Mouse (Mus musculus) lung, embryonic 15.5 days (tissue): ENCODE results near the gene Slc44a4. TPM values are rescaled to one million over a fixed set of nuclear protein-coding genes. Genes with fewer than 3 reads are reported as not detected.
"Not testable (repeated sequence)": the region's sequence is repeated elsewhere in the genome, so short reads cannot be mapped to it uniquely, and the experiment has no call there.

Experiments used
- ATAC-seq: fragments of 200-750 bp; cut with Nextera tagmentation; 2 replicates; pipeline ENCODE4 v1.8.0; 2017; ENCODE audit warnings: moderate number of reproducible peaks, borderline replicate concordance; ENCODE audit not compliant: low FRiP score, low TSS enrichment; ENCODE audit errors: extremely low read depth
- H3K27ac ChIP-seq: fragments of 300-500 bp; sonication (generic); 2 replicates; pipeline ENCODE4 v1.5.1; 2015; ENCODE audit warnings: moderate library complexity, mild to moderate bottlenecking, inconsistent platforms
- H3K27me3 ChIP-seq: fragments of 300-500 bp; sonication (generic); 2 replicates; pipeline ENCODE4 v1.6.1; 2015; ENCODE audit warnings: inconsistent platforms
- H3K36me3 ChIP-seq: fragments of 300-500 bp; sonication (generic); 2 replicates; pipeline ENCODE4 v1.6.1; 2015; ENCODE audit warnings: inconsistent platforms
- H3K4me1 ChIP-seq: fragments of 300-500 bp; sonication (generic); 2 replicates; pipeline ENCODE4 v1.6.1; 2015; ENCODE audit warnings: inconsistent platforms
- H3K4me2 ChIP-seq: fragments of 300-500 bp; sonication (generic); 2 replicates; pipeline ENCODE4 v1.6.1; 2015; ENCODE audit warnings: inconsistent platforms, mild to moderate bottlenecking, moderate library complexity
- H3K4me3 ChIP-seq: fragments of 300-500 bp; sonication (generic); 2 replicates; pipeline ENCODE4 v1.5.1; 2015; ENCODE audit warnings: mild to moderate bottlenecking, inconsistent platforms
- H3K9ac ChIP-seq: fragments of 300-500 bp; sonication (generic); 2 replicates; pipeline ENCODE4 v1.6.1; 2015; ENCODE audit warnings: inconsistent platforms
- H3K9me3 ChIP-seq: fragments of 300-500 bp; sonication (generic); 2 replicates; pipeline ENCODE4 v1.6.1; 2016; ENCODE audit warnings: inconsistent platforms
- WGBS: fragments of 180-500 bp; shearing (Covaris S2); methylation state at CpG from one replicate; pipeline ENCODE4 v1.1.7; 2015; 5-methylcytosine and 5-hydroxymethylcytosine counted together
- polyA plus RNA-seq: library from polyadenylated mRNA; unstranded; fragments of >200 nt; fragmentation: Nextera tagmentation; extraction: Ambion mirVana; gene quantifications from 2 replicates; pipeline ENCODE4 v1.2.1, GENCODE M21; 2015

Gene Slc44a4
- polyA plus RNA-seq, 1 experiment from 2014 or later, result 1.5 TPM

GRCm38 (mm10) chr17:34957291-34957690, 43.0 kb downstream of the Slc44a4 start:
- peak overlapping the region; percentile 13; the same call in 1 of the 2 replicates for H3K4me2 ChIP-seq
- 10% methylated on average over 33 of the region's 40 CpGs for WGBS

GRCm38 (mm10) chr17:34957966-34958365, 43.7 kb downstream of the Slc44a4 start:
- peaks cover 11% of the 10 kb centered on the region for H3K4me1 ChIP-seq
- H3K36me3 ChIP-seq, H3K27me3 ChIP-seq, H3K9me3 ChIP-seq, ATAC-seq, H3K9ac ChIP-seq, H3K27ac ChIP-seq, H3K4me3 ChIP-seq, H3K4me2 ChIP-seq: not testable (repeated sequence)
- 22% methylated on average over 29 of the region's 40 CpGs for WGBS

More at GRCm38 (mm10) chr17:34957291-34957690, 43.0 kb downstream of the Slc44a4 start:
- not testable (repeated sequence) for H3K9ac ChIP-seq, ATAC-seq, H3K27ac ChIP-seq, H3K4me3 ChIP-seq, H3K27me3 ChIP-seq, H3K9me3 ChIP-seq, H3K36me3 ChIP-seq
- H3K4me1 ChIP-seq, result peaks cover 11% of the 10 kb centered on the region

- H3K4me1 ChIP-seq, result peaks cover 11% of the 10 kb centered on the region
- peak overlapping the region; percentile 58 for H3K4me3 ChIP-seq
- ATAC-seq, result peak; percentile 8; the same call in 1 of the 2 replicates
- peak overlapping the region; percentile 74 for H3K4me2 ChIP-seq
- not testable (repeated sequence) for H3K27me3 ChIP-seq, H3K27ac ChIP-seq, H3K9ac ChIP-seq, H3K9me3 ChIP-seq, H3K36me3 ChIP-seq
- WGBS, result under 1% methylated on average over 25 of the region's 47 CpGs
Observed at GRCm38 (mm10) chr17:34958734-34959129, 44.5 kb downstream of the Slc44a4 start.

GRCm38 (mm10) chr17:34959130-34959778, 45.0 kb downstream of the Slc44a4 start, which contains the start of gene Hspa1b:
Gene Hspa1b (minus strand): TSS chr17:34959238.
- not testable (repeated sequence) for H3K9me3 ChIP-seq, H3K36me3 ChIP-seq, H3K27me3 ChIP-seq
- Histone ChIP-seq H3K4me1 (peaks cover 11% of the 10 kb centered on the region), H3K27ac (peak within 1 kb of the TSS; percentile 99), H3K4me2 (peak within 1 kb of the TSS; percentile 74), H3K4me3 (peak within 1 kb of the TSS; percentile 58), H3K9ac (peak within 1 kb of the TSS; percentile 71)
- peak; percentile 96 for ATAC-seq
- 1% methylated on average over 29 of the region's 32 CpGs for WGBS

- Histone ChIP-seq H3K4me1 (peaks cover 11% of the 10 kb centered on the region), H3K4me2 (peak overlapping the region; percentile 74), H3K9ac (peak overlapping the region; percentile 71), H3K4me3 (peak overlapping the region; percentile 58), H3K27ac (peak overlapping the region; percentile 99), H3K9me3 (no peaks in the 10 kb centered on the region), H3K27me3 (peaks cover 10% of the 10 kb centered on the region), H3K36me3 (no peaks in the 10 kb centered on the region)
- ATAC-seq, result peak; percentile 23; the same call in 1 of the 2 replicates
- WGBS, result 11% methylated on average over 12 of the region's 12 CpGs
Observed at GRCm38 (mm10) chr17:34959881-34960515, 45.7 kb downstream of the Slc44a4 start.

- Histone ChIP-seq H3K4me1 (peaks cover 11% of the 10 kb centered on the region), H3K9ac (no peak overlapping the region), H3K4me2 (no peak overlapping the region), H3K27ac (no peak overlapping the region), H3K4me3 (no peak overlapping the region), H3K36me3 (no peaks in the 10 kb centered on the region), H3K9me3 (no peaks in the 10 kb centered on the region), H3K27me3 (peaks cover 6% of the 10 kb centered on the region)
- no peak for ATAC-seq
Observed at GRCm38 (mm10) chr17:34960702-34961493, 46.6 kb downstream of the Slc44a4 start.

- no peak overlapping the region for H3K9ac ChIP-seq
- H3K4me3 ChIP-seq, result no peak overlapping the region
- ATAC-seq, result no peak
- H3K27me3 ChIP-seq, result no peaks in the 10 kb centered on the region; the same call in 1 of the 2 replicates
- H3K4me1 ChIP-seq, result peaks cover 11% of the 10 kb centered on the region
- H3K9me3 ChIP-seq, result no peaks in the 10 kb centered on the region
- no peak overlapping the region for H3K4me2 ChIP-seq
- 23% methylated on average over 3 of the region's 3 CpGs for WGBS
- no peaks in the 10 kb centered on the region for H3K36me3 ChIP-seq
- H3K27ac ChIP-seq, result no peak overlapping the region
Observed at GRCm38 (mm10) chr17:34962125-34962524, 47.9 kb downstream of the Slc44a4 start.

GRCm38 (mm10) chr17:34962841-34963240, 48.6 kb downstream of the Slc44a4 start:
- Histone ChIP-seq H3K4me1 (peaks cover 11% of the 10 kb centered on the region), H3K4me3 (no peak overlapping the region), H3K27me3 (peaks cover 4% of the 10 kb centered on the region), H3K27ac (no peak overlapping the region), H3K9ac (no peak overlapping the region), H3K9me3 (no peaks in the 10 kb centered on the region), H3K36me3 (no peaks in the 10 kb centered on the region), H3K4me2 (no peak overlapping the region)
- no peak for ATAC-seq
- WGBS, result 61% methylated on average over 1 of the region's 1 CpGs

- H3K4me3 ChIP-seq, result no peak overlapping the region
- H3K9ac ChIP-seq, result no peak overlapping the region
- H3K36me3 ChIP-seq, result no peaks in the 10 kb centered on the region
- no peak for ATAC-seq
- H3K4me2 ChIP-seq, result no peak overlapping the region
- no peaks in the 10 kb centered on the region for H3K9me3 ChIP-seq
- WGBS, result 41% methylated on average over 1 of the region's 1 CpGs
- peaks cover 23% of the 10 kb centered on the region for H3K27me3 ChIP-seq
- H3K27ac ChIP-seq, result no peak overlapping the region
- H3K4me1 ChIP-seq, result peaks cover 11% of the 10 kb centered on the region
Observed at GRCm38 (mm10) chr17:34964640-34965049, 50.4 kb downstream of the Slc44a4 start.

- Histone ChIP-seq H3K4me2 (no peak overlapping the region), H3K9ac (no peak overlapping the region), H3K4me1 (peaks cover 3% of the 10 kb centered on the region; the same call in 1 of the 2 replicates), H3K36me3 (no peaks in the 10 kb centered on the region), H3K27me3 (peaks cover 26% of the 10 kb centered on the region), H3K4me3 (no peak overlapping the region), H3K9me3 (no peaks in the 10 kb centered on the region), H3K27ac (no peak overlapping the region)
- 55% methylated on average over 5 of the region's 5 CpGs for whole genome bisulfite sequencing
- no peak for ATAC-seq
Observed at GRCm38 (mm10) chr17:34965627-34966026, 51.4 kb downstream of the Slc44a4 start.

- H3K4me1 ChIP-seq, H3K27ac ChIP-seq, H3K4me3 ChIP-seq, H3K36me3 ChIP-seq, H3K4me2 ChIP-seq, ATAC-seq, H3K9ac ChIP-seq, H3K9me3 ChIP-seq: not testable (repeated sequence)
- peaks cover 26% of the 10 kb centered on the region for H3K27me3 ChIP-seq
- whole genome bisulfite sequencing, result 52% methylated on average over 6 of the region's 11 CpGs
Observed at GRCm38 (mm10) chr17:34969822-34970221, 55.6 kb downstream of the Slc44a4 start, which contains the start of gene Gm20481. Gene Gm20481 (plus strand): TSS chr17:34969912.
